Mouse (Mus musculus) v-Abl transformed pro-B cells (cell line): ENCODE measurements around the gene Rfng.

Experiments
- in situ Hi-C, 2 experiments: fragments of 400-800 bp; cut with MboI; formaldehyde crosslinking; loops; one replicate each; pipeline ENCODE4 v1.15.1; 2025; ENCODE audit not compliant: unreplicated experiment in 2 of 2

The Rfng gene

GRCm38 (mm10) chr11:120731858-120732680, 51.9 kb downstream of the Rfng start, which contains the start of gene Cbr2:
Gene Cbr2 (minus strand): TSS chr11:120732114.
- in situ Hi-C loops, result no loop called here

- in situ Hi-C loops, result no loop called here
Observed at GRCm38 (mm10) chr11:120731395-120731794, 52.6 kb downstream of the Rfng start.
